Mouse (Mus musculus) heart, postnatal 25 days (tissue): ENCODE results near the gene Acy3. TPM values are rescaled to one million over a fixed set of nuclear protein-coding genes. Genes with fewer than 3 reads are reported as not detected.
"Not testable (repeated sequence)": the region's sequence is repeated elsewhere in the genome, so short reads cannot be mapped to it uniquely, and the experiment has no call there.

Experiments
- DNase-seq: peaks from one replicate; pipeline ENCODE4 v3.0.0; 2022; ENCODE audit warnings: low spot score
- intact Hi-C: fragments of 180-260 bp; cut with DNase I; formaldehyde crosslinking; loops from one replicate; pipeline ENCODE4 v1.15.1; 2025
- total RNA-seq, 2 experiments: library from RNA; stranded (reverse); gene quantifications; 2 replicates each; pipeline ENCODE4 v1.2.3; 2021

The Acy3 gene
- total RNA-seq, 2 experiments from 2014 or later: 20.3 to 21.5 TPM

GRCm38 (mm10) chr19:3966330-3967075 lies 19.9 kb upstream of the Acy3 start:
- DNase-seq: no peak
- intact Hi-C loops: no loop called here

GRCm38 (mm10) chr19:3967258-3967657 lies 19.1 kb upstream of the Acy3 start:
- no peak for DNase-seq
- intact Hi-C loops: no loop called here

- DNase-seq: no peak
- intact Hi-C loops: no loop called here
These were observed 14.1 kb upstream of the Acy3 start, which contains the start of gene Aldh3b2 for GRCm38 (mm10) chr19:3972229-3972628. TSS of gene Aldh3b2 (plus strand) at chr19:3972328.

DNA sequence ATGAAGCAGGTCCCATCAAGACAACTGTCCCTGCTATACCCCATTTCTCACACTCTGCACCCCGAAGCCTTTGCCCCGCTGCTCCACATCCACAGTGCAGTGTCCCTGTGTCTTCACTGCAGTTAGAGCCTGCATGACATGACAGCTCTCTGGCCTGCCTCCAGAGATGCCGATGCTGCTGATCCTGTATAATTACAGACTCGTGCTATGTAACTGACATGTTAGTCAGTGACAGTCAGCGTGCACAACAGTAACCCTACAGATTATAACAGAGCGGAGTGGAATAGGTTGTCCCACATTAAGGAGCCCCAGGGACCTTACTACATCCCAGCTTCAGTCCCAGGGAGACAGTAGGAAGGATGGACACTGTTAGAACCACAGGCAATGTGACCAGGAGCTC lies 11.8 kb upstream of the Acy3 start:
- DNase-seq, intact Hi-C loops: not testable (repeated sequence)

GRCm38 (mm10) chr19:3975866-3976265 lies 10.5 kb upstream of the Acy3 start:
- DNase-seq: no peak
- intact Hi-C loops: no loop called here

DNA sequence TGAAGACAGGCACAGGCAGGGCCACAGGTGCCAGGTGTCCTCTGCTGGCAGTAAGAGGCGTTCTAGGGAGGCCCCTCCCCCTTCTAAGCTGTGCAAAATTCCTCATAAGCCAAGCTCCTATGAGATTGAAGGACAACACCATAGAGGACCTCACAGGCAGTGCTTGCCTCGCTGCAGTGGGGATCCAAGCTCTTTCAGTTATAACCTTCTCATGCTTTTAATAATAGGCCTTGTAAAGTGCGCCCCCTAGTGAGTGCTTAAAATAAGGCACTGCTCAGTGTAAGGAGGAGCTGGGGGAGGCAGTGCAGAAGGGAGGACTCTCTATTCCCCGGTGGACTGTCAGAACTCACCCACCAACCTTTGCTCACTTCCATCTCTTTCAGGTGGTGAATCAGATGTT lies 6.1 kb upstream of the Acy3 start:
- intact Hi-C loops: loop anchor here (2.0 to 10.0 kb wide), 5 partner anchors 34 to 256 kb away; partner anchors contain the start of genes Chka and Kmt5b
- no peak for DNase-seq

GRCm38 (mm10) chr19:3980917-3981316 lies 5.5 kb upstream of the Acy3 start:
- intact Hi-C loops: loop anchor here (2.0 to 10.0 kb wide), 5 partner anchors 34 to 256 kb away; partner anchors contain the start of genes Chka and Kmt5b
- DNase-seq: no peak

DNA sequence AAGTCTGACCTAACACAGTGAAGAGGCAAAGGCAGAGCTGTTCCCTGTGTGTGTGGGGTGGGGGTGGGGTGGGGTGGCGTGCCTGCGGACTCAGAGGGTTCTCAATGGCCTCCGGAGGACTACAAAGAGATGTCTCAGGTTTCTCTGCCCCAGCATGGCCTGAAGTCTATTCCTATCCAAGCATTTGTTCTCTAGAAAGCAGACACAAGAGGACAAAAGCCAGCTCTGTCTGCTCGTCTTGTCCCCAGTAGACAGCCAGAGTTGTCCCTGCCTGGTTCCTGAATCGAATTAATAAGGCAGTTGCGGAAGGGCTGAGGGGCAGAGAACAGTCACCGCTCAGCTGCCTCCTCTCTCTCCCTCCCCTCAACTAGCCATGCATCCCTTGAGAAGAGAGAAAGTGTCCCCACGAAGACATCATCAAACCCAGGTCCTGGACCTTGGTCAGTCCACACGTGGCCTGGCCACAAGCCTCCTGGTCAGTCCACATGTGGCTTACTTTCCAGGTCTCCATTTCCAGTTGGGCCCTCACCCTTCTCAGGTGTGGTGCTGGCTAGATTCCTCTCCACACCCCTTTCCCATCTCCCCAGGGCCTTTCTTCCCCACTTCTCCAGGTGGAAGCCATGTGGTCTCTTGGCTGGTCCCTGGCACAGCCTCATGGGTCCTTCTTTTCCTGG lies 2.7 kb upstream of the Acy3 start:
- DNase-seq: no peak
- intact Hi-C loops: loop anchor here (5.0 to 10.0 kb wide), 4 partner anchors 91 to 259 kb away; partner anchors contain the start of genes Chka and Kmt5b

- intact Hi-C loops: loop anchor here (10.0 kb wide), 1 partner anchor 260 kb away; no protein-coding TSS in a partner anchor
- no peak for DNase-seq
These were observed 1.1 kb upstream of the Acy3 start for GRCm38 (mm10) chr19:3985261-3985681.

GRCm38 (mm10) chr19:3988066-3988465 lies 1.7 kb downstream of the Acy3 start:
- intact Hi-C loops: loop anchor here (10.0 kb wide), 1 partner anchor 263 kb away; no protein-coding TSS in a partner anchor
- DNase-seq: no peak

DNA sequence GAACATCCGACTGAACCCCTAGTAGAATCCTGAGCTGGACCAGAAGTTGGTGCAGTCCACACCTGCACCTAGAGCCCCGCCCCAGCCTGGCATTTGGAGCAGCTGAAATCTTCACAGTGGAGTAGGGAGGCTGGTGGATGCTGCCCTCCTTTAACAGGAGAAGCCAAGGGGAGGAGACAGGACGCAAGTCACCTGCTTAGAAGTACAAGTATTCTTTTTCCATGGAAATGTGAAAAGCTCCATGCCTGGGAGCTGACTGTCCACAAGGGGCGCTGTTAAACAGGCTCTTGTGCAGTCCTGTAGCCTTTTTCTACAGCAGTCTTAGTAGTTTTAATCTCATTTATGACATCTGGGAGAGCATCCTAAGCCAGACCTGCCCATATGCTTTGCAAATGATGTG lies 2.4 kb downstream of the Acy3 start:
- no peak for DNase-seq
- intact Hi-C loops: loop anchor here (10.0 kb wide), 1 partner anchor 264 kb away; no protein-coding TSS in a partner anchor

GRCm38 (mm10) chr19:3990804-3991203 lies 4.4 kb downstream of the Acy3 start:
- no peak for DNase-seq
- intact Hi-C loops: no loop called here

DNA sequence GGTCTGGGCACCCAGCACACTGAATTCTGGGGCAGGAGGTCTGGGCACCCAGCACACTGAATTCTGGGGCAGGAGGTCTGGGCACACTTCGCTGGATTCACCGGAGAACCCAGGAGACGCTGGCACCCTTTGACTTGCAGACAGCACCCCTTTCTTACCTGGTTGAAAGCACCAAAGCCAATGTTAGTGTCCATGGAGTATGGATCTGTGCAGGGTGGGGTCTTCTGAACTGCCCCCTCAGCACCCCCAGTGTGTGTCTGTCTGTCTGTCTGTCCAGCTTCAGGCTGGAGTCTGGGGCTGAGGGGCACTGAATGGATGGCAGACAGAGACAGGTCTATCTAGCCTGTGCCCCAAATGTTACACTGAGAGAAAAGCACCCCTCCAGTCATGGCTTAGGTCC lies 5.2 kb downstream of the Acy3 start:
- intact Hi-C loops: no loop called here
- DNase-seq: no peak

- intact Hi-C loops: no loop called here
- DNase-seq: no peak
These were observed 5.6 kb downstream of the Acy3 start for GRCm38 (mm10) chr19:3991966-3992365.

DNA sequence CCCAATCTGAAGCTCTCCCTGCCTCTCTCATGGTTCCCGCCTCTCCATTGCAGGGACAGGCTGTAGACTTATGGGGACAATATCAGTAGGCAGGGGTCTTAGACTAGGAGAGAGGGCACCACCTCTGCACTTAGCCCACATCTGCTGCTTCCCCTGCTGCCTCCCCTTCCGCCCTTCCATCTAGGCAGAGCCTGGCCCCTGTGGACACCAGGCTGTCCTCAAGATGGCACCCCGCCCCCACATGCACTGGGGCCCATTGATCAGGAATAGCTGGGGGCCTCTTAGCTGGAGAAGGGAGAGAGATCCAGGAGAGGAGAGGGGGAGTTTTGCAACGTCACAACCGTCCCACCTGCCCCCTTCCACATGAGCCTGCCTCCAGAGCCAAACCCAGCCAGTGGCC lies 6.0 kb downstream of the Acy3 start, which contains the start of gene Tbx10:
Gene Tbx10, plus strand, starts transcription at position 337 of the 400 bp plus-strand sequence.
- intact Hi-C loops: no loop called here
- DNase-seq: no peak

DNA sequence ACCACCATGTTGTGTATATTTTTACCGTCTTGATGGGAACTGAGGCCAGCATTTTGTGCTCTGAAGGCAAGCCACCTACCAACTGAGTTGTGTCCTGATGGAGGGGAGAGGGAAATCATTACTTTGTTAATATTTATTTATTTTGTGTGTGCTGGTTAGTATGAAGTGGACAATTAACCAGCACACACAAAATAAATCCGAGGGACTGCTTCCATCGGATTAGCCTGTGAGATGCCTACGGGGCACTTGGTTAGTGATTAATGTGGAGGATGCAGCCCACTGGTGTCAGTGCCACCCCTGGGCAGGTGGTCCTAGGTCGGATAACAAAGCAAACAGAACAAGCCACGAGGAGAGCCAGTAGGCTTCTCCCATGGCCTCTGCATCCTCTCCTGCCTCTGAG lies 8.6 kb downstream of the Acy3 start:
- intact Hi-C loops: no loop called here

DNA sequence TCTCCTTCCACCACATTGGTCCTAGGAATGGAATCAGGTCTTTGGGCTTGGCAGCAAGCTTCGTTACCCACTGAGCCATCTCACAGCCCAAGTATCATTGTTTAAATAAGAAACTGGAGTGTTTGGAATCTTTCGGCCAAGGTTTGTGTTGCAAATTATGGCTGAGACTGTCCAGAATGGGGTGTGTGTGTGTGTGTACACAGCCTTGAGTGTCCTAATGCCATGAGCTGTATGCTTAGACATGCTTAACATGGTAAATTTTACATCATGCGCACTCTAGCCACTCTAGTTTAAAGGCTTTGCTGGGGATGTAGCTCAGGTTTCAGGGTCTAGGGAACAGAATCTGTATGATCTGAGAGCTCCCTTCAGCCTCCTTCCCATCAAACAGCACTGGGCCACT lies 9.1 kb downstream of the Acy3 start:
- intact Hi-C loops: no loop called here
- no peak for DNase-seq

More for the DNA sequence above, 8.6 kb downstream of the Acy3 start:
- no peak for DNase-seq

DNA sequence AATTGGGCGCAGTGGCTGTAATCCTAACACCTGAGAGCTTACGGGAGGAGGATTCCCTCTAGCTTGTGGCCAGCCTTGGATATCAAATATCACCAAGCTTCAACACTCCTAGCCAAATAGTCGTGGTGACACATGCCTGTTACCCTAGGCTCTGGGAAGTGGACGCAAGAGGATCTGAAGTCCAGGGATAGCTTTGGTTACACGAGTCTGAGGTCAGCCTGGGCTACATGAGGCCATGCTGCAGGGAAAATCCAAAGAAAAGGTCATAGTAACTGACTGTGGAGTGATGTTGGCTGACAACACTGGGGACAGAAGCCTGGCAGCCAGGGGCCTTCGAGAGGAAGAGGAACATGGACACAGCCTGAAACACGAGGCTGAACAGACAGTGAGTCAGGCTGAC lies 9.7 kb downstream of the Acy3 start:
- no peak for DNase-seq
- intact Hi-C loops: no loop called here

- no peak for DNase-seq
These were observed 10.4 kb downstream of the Acy3 start for GRCm38 (mm10) chr19:3996747-3997146.

GRCm38 (mm10) chr19:3997231-3997630 lies 10.9 kb downstream of the Acy3 start:
- intact Hi-C loops: no loop called here
- no peak for DNase-seq

More at GRCm38 (mm10) chr19:3996747-3997146, 10.4 kb downstream of the Acy3 start:
- intact Hi-C loops: no loop called here

- no peak for DNase-seq
- intact Hi-C loops: no loop called here
These were observed 12.0 kb downstream of the Acy3 start for GRCm38 (mm10) chr19:3998335-3998734.
